Mouse (Mus musculus) liver, embryonic 14.5 days (tissue): ENCODE data around the gene Nisch. TPM values are rescaled to one million over a fixed set of nuclear protein-coding genes. Genes with fewer than 3 reads are reported as not detected.

Experiments used
- ATAC-seq: fragments of 200-750 bp; cut with Nextera tagmentation; 2 replicates; pipeline ENCODE4 v1.8.0; 2017; ENCODE audit warnings: moderate number of reproducible peaks, mild to moderate bottlenecking, moderate library complexity; ENCODE audit not compliant: insufficient read depth
- DNase-seq, 3 experiments: peaks; one replicate each; pipeline ENCODE4 v3.0.0-alpha.2; 2012 to 2013; ENCODE audit warnings: low read depth in 3 of 3, low spot score in 3 of 3
- H3K27ac ChIP-seq: fragments of 300-500 bp; sonication (generic); 2 replicates; pipeline ENCODE4 v1.5.1; 2014; ENCODE audit warnings: moderate library complexity, mild to moderate bottlenecking, control low read depth, inconsistent platforms
- H3K27me3 ChIP-seq: fragments of 300-500 bp; sonication (generic); 2 replicates; pipeline ENCODE4 v1.6.1; 2014; ENCODE audit warnings: mild to moderate bottlenecking, low read length, moderate library complexity; ENCODE audit not compliant: control insufficient read depth, insufficient read depth
- H3K36me3 ChIP-seq: fragments of 300-500 bp; sonication (generic); replicated peaks from 2 replicates; pipeline ENCODE4 v1.6.1; 2014; ENCODE audit warnings: low read depth; ENCODE audit not compliant: control insufficient read depth, insufficient read depth
- H3K4me1 ChIP-seq, 2 experiments: fragments of 200-500 bp in 1 of 2; fragments of 300-500 bp in 1 of 2; sonication (generic) in 1 of 2; replicated peaks; 2 replicates each; pipeline ENCODE4 v1.6.1; 2012 to 2014; ENCODE audit warnings: antibody characterized with exemption in 1 of 2, inconsistent platforms in 1 of 2, low read length in 1 of 2; ENCODE audit not compliant: control insufficient read depth in 2 of 2, insufficient read depth in 2 of 2
- H3K4me2 ChIP-seq: fragments of 300-500 bp; sonication (generic); 2 replicates; pipeline ENCODE4 v1.6.1; 2014; ENCODE audit warnings: low read depth, mild to moderate bottlenecking, control low read depth, moderate library complexity
- H3K4me3 ChIP-seq, 2 experiments: fragments of 200-500 bp in 1 of 2; fragments of 300-500 bp in 1 of 2; sonication (generic) in 1 of 2; 2 replicates each; pipeline ENCODE4 v1.5.1; 2012 to 2014; ENCODE audit warnings: low read depth in 2 of 2, low read length in 2 of 2, mild to moderate bottlenecking in 2 of 2, control low read depth in 1 of 2, inconsistent platforms in 1 of 2, moderate library complexity in 1 of 2; ENCODE audit not compliant: insufficient read depth in 1 of 2
- H3K9ac ChIP-seq: fragments of 300-500 bp; sonication (generic); replicated peaks from 2 replicates; pipeline ENCODE4 v1.6.1; 2014; ENCODE audit warnings: mild to moderate bottlenecking, control low read depth, moderate library complexity
- H3K9me3 ChIP-seq: fragments of 300-500 bp; sonication (generic); 2 replicates; pipeline ENCODE4 v1.6.1; 2016; ENCODE audit warnings: low read length, mixed read lengths; ENCODE audit not compliant: control insufficient read depth
- CTCF ChIP-seq: IDR thresholded peaks from 2 replicates; pipeline ENCODE4 v1.5.1; 2016; ENCODE audit warnings: antibody characterized with exemption, low read depth, control low read depth
- EP300 ChIP-seq: IDR thresholded peaks from 2 replicates; pipeline ENCODE4 v1.6.1; 2016; ENCODE audit warnings: antibody characterized with exemption, low read depth
- WGBS: fragments of 180-500 bp; shearing (Covaris S2); extraction: QIAGEN DNeasy Blood & Tissue Kit; methylation state at CpG from one replicate; pipeline ENCODE4 v1.1.7; 2014; ENCODE audit not compliant: insufficient replicate concordance; 5-methylcytosine and 5-hydroxymethylcytosine counted together
- polyA plus RNA-seq, 2 experiments: library from polyadenylated mRNA; depleted of rRNA in 1 of 2; stranded (reverse) in 1 of 2; unstranded in 1 of 2; fragments of >200 nt; fragmentation: Nextera tagmentation in 1 of 2; extraction: Ambion mirVana in 1 of 2; gene quantifications; 2 replicates each; pipeline versions ENCODE4 v1.2.1 to v1.2.3; 2012 to 2014

The Nisch gene
- polyA plus RNA-seq, 2 experiments = 50.3 to 71.1 TPM

DNA sequence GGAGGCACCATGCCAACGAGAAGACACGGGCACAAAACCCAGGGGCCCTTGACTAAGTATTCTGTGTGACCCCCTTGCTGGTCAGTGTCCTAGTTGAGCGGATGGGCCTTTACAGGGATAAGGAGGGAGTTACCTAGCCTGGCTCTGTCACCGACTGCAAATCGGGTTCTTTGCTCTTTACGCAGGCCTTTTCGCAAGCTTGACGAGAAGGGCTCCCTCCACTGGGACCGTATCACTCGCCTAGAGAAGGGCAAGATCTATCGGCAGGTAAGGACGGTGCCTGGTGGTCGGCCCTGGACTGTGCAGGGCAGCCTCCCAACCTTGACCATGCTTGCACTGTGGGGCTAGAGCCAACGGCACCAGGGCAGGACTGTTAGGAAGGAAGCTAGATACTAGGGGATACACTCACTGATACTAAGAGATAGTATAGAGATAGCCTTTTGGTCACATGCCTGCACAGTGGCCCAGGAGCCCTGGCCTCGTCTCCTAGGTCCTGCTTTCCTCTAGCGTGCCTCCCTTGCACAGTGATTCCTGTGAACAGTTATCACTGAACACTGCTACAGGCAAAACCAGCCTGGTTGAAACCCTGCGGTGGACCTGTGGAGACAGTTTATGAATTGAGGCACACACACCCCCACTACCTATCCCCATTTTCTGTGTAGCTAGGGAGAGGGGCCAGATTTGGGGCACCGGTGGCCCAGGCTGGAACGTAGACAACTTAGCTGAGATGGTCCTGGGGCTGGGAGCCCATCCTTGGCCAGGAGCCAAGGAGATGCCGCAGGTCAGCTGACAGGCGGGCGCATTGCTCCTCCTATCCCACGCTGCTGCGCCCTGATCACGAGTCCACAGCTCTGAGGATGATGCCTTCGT, 80.1 kb downstream of the Nisch start:
- Histone ChIP-seq H3K4me2 (no peak overlapping the region), H3K27me3 (no peaks in the 10 kb centered on the region), H3K9ac (no peak overlapping the region), H3K27ac (no peak overlapping the region), H3K36me3 (peaks cover 37% of the 10 kb centered on the region), H3K4me3 (no peak overlapping the region), H3K4me1 (peaks cover 10 to 18% of the 10 kb centered on the region in 2 experiments), H3K9me3 (no peaks in the 10 kb centered on the region)
- no peak for TF ChIP-seq EP300
- TF ChIP-seq CTCF = no peak
- WGBS = 80% methylated on average over 26 of the region's 26 CpGs
- DNase-seq (no peak), ATAC-seq (no peak)

DNA sequence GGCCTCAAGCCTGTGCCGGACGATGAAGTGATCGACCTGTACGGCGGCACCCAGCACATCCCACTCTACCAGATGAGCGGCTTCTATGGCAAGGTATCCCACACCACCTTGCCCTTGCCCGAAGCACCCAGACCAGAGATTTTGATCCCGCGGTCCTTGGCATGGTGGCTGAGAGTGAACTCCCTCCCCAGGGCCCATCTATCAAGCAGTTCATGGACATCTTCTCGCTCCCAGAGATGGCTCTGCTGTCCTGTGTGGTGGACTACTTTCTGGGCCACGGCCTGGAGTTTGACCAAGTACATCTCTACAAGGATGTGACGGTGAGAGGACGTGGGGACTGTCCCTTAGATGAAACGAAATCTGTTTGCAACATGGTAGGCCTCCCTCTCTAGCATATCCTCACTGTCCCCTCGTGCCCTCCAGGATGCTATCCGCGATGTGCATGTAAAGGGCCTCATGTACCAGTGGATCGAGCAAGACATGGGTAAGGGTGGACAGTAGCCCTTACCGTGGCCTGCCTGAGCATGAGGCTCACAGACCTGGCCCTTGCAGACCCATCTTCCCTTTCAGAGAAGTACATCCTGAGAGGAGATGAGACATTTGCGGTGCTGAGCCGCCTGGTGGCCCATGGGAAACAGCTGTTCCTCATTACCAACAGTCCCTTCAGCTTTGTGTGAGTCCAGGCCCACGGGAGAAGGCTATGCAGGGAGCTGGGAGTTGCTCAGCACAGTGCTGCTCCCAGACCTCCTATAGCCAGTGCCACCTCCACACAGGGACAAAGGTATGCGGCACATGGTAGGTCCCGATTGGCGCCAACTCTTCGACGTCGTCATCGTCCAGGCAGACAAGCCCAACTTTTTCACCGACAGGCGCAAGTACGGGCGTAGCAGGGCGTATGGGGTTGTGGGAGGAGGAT, 81.0 kb downstream of the Nisch start:
- no peak for DNase-seq
- TF ChIP-seq CTCF (no peak), EP300 (no peak)
- H3K27me3 ChIP-seq = no peaks in the 10 kb centered on the region
- H3K9ac ChIP-seq = no peak overlapping the region
- H3K9me3 ChIP-seq = no peaks in the 10 kb centered on the region
- H3K36me3 ChIP-seq = peaks cover 37% of the 10 kb centered on the region
- H3K4me2 ChIP-seq = no peak overlapping the region
- H3K4me1 ChIP-seq = peaks cover 10 to 18% of the 10 kb centered on the region in 2 experiments
- no peak for ATAC-seq
- H3K27ac ChIP-seq = no peak overlapping the region
- 89% methylated on average over 34 of the region's 34 CpGs for WGBS
- no peak overlapping the region for H3K4me3 ChIP-seq

DNA sequence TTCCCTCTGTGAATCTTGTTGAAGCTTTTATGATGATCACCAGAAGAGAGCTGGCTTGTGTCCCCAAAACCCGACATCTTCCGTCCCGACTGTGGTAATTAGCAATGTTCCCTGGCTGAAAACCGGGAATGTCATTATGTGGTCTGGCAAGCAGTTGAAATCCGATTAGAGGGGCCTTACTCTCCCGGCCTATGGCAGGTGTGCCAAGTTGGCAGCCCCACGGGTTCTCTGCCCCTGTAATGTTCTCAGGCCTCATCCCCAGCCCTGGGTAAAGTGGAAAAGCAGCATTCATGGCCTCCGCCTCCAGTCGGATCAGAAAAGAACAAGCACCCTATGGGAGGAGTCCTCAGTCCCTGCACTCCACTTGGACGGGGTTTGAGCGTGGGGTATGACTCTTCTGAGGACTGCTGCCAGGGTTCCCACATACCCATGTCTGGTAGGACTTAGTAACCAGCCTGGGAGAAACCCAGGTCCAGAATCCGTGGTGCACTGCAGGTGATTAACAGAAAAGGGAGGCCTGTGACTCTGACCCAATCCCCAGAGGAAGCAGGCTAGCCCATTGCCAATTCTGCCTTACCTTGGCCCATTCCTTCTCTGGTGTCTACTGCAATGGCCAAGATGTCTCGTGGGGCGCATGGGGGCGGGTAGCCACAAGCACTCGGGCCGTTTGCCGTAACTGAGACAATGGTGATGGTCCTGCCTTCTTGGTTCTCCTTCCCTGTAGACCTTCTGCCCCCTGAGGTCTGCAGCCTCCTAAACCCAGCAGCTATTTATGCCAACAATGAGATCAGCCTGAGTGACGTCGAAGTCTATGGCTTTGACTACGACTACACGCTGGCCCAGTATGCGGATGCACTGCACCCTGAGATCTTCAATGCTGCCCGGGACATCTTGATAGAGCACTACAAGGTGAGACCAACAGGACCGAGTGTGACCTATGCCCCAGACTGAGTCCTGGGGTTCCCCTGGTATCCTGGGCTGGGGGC, 82.4 kb downstream of the Nisch start:
- Histone ChIP-seq H3K4me3 (no peak overlapping the region), H3K4me2 (no peak overlapping the region), H3K4me1 (peaks cover 19 to 27% of the 10 kb centered on the region in 2 experiments), H3K9me3 (no peaks in the 10 kb centered on the region), H3K36me3 (peaks cover 30% of the 10 kb centered on the region), H3K9ac (no peak overlapping the region), H3K27ac (no peak overlapping the region), H3K27me3 (no peaks in the 10 kb centered on the region)
- 82% methylated on average over 25 of the region's 25 CpGs for WGBS
- TF ChIP-seq CTCF (no peak), EP300 (no peak)
- no peak for ATAC-seq
- DNase-seq = no peak

DNA sequence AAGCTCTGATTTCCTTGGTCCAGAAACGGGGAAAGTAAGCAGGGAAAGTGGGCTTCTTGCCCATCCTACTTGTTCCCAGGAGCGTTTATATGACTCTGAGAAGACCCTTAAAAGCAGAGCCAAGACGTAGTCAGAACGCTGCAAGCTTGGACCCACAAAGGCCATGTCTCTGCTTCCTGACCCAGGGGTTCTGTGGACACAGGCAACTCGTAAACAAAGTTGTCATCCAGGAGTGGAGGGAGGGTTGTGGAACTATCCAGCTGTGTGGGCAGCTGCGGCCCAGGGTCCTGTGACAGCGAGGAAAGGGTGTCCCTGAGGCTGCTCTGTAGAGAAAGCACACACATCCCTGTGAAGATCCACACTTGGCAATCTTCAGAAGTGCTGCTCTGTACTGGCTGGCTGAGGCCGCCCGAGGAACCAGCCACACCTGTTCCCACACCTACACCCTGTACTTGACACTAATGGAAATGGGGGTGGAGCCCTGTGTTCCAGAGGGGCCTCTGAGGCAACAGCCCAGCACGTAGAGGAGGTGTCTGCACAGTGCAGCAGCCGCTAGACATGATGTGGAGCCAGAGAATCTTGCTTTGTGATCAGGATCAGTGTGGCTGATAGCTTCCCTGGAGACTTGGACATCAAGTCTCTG, 83.6 kb downstream of the Nisch start:
- no peak for DNase-seq
- H3K4me2 ChIP-seq = peak overlapping the region; percentile 3
- no peak for ATAC-seq
- no peak overlapping the region for H3K4me3 ChIP-seq
- H3K4me1 ChIP-seq = peaks cover 20 to 27% of the 10 kb centered on the region in 2 experiments
- no peaks in the 10 kb centered on the region for H3K9me3 ChIP-seq
- H3K9ac ChIP-seq = no peak overlapping the region
- H3K27me3 ChIP-seq = no peaks in the 10 kb centered on the region
- TF ChIP-seq CTCF (no peak), EP300 (no peak)
- no peak overlapping the region for H3K27ac ChIP-seq
- peaks cover 22% of the 10 kb centered on the region for H3K36me3 ChIP-seq
- WGBS = 66% methylated on average over 11 of the region's 11 CpGs
